Mouse (Mus musculus) T-cell, adult 2 months (primary cell): Measurements from ENCODE around the gene Lrp1.

Experiments
- DNase-seq: peaks from one replicate; pipeline ENCODE4 v3.0.0; 2022; ENCODE audit warnings: low spot score

The Lrp1 gene

DNA sequence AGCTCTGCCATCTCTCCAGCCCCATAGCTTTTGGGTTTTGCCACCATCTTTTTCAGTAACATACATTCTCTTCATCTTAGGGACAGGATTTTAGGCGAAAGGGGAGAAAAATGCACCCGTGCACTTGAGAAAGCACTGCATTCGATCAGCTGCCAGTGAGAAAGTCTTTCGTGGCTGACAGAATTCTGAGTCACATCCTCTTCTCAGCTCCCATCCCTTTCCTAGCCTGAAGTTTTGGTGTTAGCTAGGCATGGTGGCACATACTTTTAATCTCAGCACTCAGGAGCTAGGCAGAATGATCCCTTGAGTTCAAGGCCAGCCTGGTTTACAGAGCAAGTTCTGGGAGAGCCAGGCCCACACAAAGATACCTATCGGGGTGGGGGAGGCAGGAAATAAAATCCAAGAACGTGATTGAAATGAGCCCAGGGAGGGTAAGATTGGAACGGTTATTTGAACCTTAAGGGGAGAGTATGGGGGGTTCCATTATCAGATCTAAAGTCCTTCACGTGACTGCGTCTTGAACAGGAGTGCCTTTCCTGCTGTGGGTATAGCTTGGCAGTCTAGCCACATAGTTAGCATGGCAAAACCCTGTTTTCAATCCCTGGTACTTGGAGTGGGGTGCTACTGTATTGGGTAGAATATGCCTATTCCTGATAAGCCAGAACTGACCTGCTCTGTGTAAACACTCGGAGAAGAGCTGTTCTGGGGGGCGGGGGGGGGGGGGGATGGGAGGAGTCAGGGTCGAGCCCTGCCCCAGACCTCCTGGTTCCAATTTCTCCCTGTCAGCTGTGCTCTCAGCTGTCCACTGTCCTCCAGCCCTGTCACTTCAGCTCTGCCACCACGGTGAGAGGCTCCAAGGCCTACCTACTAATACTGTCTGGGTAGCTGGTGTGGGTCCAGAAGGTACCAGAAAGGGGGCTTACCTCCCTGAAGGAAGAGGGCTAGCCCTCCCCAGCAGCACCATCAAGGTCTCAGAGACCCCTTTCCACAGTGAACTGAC lies 119.8 kb downstream of the Lrp1 start, which contains the start of gene Stac3:
Gene Stac3, plus strand, starts transcription at position 793 of the 1,000 bp plus-strand sequence.
- DNase-seq: no peak

DNA sequence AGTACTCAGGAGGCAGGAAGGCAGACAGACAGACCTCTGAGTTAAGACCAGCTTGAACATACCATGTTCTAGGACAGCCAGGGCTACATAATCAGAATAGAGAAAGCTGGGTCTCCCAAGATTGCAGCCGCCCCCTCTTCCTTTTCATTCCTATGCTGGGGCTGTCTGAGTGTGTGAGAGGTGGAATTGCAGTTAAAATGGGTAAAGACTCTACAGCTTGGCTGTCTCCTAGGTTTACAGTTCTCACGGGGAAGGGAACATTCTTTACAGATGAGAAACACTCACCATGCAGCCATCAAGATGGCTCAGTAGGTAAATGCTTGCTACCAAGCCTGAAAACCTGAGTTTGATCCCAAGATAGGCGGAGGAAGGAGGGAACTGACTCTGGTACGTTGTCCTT lies 120.9 kb downstream of the Lrp1 start:
- DNase-seq: no peak

DNA sequence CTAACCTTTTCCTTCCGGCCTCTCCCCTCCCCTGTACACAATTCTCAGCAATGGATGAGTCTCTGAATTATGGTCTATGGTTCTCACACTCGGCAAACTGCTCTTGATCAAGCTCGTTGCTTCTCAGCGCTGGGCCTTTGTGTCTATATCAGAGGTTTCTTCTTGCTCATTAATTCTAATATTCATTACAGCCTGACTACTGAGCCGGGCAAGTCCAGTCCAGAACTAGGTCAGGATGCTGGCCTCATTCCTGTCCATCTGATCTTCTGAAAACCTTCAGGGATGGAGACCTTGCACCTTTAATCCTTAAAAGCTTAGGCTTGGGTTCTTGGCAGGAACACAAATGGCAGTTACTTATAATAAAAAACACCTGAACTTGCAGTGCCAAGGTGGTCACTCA lies 121.4 kb downstream of the Lrp1 start:
- DNase-seq: no peak

DNA sequence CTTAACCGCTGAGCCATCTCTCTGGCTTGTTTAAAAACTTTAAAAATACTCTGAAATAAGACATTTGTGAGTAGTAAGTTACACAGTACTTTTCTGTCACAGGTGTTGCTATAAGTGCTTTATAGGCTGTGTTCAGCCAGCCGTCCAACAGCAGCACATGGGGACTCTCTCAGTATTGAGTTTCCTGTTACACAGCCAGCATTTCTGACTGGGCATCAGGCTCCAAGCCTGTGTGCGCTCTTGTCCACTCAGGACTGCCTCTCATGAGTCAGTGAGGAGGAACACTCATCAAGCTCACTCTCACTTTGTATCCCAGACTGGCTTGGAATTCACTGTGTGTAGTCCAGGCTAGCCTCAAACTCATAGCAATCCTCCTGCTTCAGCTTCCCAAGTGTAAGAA lies 124.8 kb downstream of the Lrp1 start:
- no peak for DNase-seq

DNA sequence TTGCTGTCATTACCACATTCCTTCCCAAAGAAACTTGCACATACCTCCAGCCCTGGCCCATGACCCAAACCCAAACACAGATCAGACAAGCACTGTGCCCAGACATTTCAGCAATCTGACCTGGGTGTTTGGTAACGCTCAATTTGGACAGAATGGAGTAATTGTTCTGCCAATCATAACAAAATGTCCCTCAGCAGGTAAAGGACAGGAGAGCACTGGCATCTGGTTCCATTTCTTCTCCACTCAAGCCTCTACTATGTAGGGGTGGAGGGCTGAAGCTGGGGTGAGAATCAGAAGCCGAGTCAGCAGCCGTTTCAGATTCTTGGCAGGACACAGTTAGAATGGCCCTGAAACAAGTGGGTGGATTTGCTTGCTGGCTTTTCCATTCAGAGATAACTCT lies 128.8 kb downstream of the Lrp1 start:
- no peak for DNase-seq

DNA sequence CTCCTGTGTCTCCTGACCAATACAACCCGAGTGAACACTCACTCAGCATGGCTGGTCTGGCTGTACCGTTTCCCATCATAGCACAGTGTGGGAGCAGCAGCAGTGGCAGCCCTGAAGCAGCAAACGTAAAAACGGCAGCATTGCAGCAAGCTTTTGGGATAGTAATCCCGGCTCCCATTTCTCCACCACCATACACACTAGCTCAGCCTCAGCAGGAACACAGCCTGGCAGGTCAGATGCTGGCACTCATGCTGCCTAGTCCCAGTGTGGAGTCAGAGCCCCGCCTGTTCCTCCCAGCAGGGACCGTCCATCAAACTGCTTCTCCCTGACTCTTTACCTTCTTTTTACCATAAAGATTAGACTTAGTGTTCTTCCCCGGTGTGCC lies 129.8 kb downstream of the Lrp1 start:
- no peak for DNase-seq

DNA sequence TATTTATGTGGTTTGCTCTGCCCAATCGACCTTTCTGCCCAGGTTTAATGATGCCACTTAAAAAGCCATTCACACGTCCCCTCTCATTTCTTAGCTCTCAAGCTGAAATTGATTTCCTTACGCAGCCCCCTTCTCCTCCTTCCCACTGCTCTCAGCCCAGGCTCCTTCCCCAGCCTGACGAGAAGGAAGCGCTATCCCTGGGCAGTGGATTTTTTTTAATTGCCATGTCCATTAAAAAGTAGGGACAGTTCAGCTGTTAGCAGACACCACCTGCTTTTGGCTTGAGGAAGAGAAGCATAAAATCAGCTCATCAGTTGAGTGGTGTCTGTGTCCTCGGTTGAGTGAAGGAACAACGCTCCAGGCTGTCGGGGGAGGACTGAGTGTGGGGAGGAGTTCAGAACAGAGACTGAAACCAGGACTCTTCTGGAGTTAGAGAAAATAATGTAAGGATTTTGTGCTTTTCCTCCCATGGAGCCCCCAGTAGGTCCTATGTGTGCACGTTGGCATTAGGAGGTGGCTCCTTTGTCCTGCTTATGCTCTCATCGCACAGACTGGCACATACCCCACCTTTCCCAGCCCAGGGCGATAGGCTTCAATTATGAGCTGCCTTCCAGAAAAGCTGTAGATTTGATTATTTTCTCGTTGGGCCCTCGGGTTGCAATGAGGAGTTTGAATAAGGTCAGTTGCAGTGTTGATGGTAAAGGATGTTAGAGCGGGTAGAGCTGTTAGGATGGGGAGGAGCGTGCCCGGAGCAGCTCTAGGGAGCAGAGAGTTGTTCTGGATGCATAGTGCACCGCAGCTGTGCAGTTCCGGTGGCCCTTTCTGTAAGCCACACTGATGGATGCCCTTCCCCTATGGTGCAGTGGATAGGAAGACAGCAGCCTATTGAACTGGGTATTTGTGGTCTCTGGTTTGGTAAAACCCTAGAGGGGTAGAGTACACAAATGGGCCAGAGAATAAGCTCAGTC lies 130.5 kb downstream of the Lrp1 start:
- DNase-seq: no peak

DNA sequence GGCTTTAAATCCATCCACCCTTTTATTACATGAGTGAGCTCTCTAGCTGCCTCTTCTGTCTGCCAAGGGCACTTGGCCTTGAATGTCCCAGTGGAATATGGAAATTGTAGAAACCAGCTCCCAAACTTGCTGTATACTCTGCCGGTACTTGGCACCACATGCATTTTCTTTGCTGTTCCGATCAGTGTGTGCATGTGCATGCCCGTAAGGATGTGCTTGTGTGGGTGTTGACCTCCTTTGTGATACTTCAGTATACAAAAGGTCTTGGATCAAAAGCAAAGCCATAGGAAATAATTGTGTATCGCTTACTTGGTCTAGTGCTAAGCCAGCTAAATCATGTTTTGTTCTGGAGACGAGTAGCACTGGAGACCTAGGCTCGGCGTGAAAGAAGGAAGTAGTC lies 132.1 kb downstream of the Lrp1 start:
- DNase-seq: no peak
